Mouse (Mus musculus) thymus, adult 2 months (tissue): ENCODE data around the gene Tecr. TPM values are rescaled to one million over a fixed set of nuclear protein-coding genes. Genes with fewer than 3 reads are reported as not detected.

ENCODE experiments used
- DNase-seq: peaks from one replicate; pipeline ENCODE4 v3.0.0; 2021
- H3K27ac ChIP-seq: fragments of 200-500 bp; 2 replicates; pipeline ENCODE4 v1.5.1; 2012; ENCODE audit warnings: low read length, control low read depth; ENCODE audit not compliant: control insufficient read depth, insufficient read depth
- H3K27me3 ChIP-seq: fragments of 200-500 bp; 2 replicates; pipeline ENCODE4 v1.6.1; 2012; ENCODE audit warnings: mild to moderate bottlenecking, low read length, moderate library complexity, mixed read lengths; ENCODE audit not compliant: control insufficient read depth, insufficient read depth
- H3K36me3 ChIP-seq: fragments of 200-500 bp; 2 replicates; pipeline ENCODE4 v1.6.1; 2012; ENCODE audit warnings: mild to moderate bottlenecking, low read length, moderate library complexity; ENCODE audit not compliant: control insufficient read depth, insufficient read depth
- H3K4me1 ChIP-seq: fragments of 200-500 bp; replicated peaks from 2 replicates; pipeline ENCODE4 v1.6.1; 2012; ENCODE audit warnings: low read length; ENCODE audit not compliant: control insufficient read depth, insufficient read depth
- H3K4me3 ChIP-seq: fragments of 200-500 bp; 2 replicates; pipeline ENCODE4 v1.5.1; 2012; ENCODE audit warnings: mild to moderate bottlenecking, low read length, control low read depth, moderate library complexity; ENCODE audit not compliant: control insufficient read depth, insufficient read depth
- CTCF ChIP-seq: fragments of 200-500 bp; IDR thresholded peaks from 2 replicates; pipeline ENCODE4 v1.5.1; 2012; ENCODE audit warnings: mild to moderate bottlenecking, control low read depth, low read length, moderate library complexity, borderline replicate concordance; ENCODE audit not compliant: control insufficient read depth, poor library complexity, insufficient read depth; ENCODE audit errors: extremely low read depth
- POLR2A ChIP-seq: fragments of 200-500 bp; IDR thresholded peaks from 2 replicates; pipeline ENCODE4 v1.6.1; 2012; ENCODE audit warnings: mild to moderate bottlenecking, low read length, control low read depth, moderate library complexity; ENCODE audit not compliant: control insufficient read depth, poor library complexity, insufficient read depth; ENCODE audit errors: extremely low read depth
- WGBS: fragments of 180-500 bp; shearing (Covaris S2); methylation state at CpG from one replicate; pipeline ENCODE4 v1.1.7; 2018; 5-methylcytosine and 5-hydroxymethylcytosine counted together
- polyA plus RNA-seq: library from polyadenylated mRNA; depleted of rRNA; stranded (reverse); fragments of >200 nt; gene quantifications from 2 replicates; pipeline ENCODE4 v1.2.3, GENCODE M21; 2012

Tecr gene
- polyA plus RNA-seq, 1 experiment = 705 TPM

DNA sequence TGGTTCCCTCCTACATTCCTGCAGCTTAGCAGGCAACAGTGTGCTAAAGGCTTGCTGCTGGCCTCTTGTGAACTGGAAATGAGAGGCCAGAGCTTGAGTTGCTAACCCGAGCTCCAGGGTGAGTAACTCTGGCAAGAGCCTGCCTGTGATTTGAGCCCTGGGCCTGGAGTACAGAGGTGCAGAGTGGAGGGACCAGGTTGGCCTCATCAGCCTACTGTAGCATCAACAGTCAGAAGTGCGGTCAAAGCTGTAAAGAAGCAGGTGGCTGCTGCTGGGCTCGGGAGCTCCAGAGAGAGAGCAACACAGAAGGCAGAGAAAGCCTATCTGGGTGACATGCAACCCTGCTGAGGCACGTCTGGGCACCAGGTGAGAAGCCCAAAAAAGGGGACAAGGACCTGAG lies 38.6 kb downstream of the Tecr start:
- H3K27me3 ChIP-seq = no peaks in the 10 kb centered on the region
- WGBS = 85% methylated on average over 4 of the region's 4 CpGs
- no peak for DNase-seq
- H3K4me3 ChIP-seq = no peak overlapping the region
- TF ChIP-seq POLR2A = no peak
- H3K36me3 ChIP-seq = peaks cover 8% of the 10 kb centered on the region
- peaks cover 34% of the 10 kb centered on the region for H3K4me1 ChIP-seq
- no peak overlapping the region for H3K27ac ChIP-seq

DNA sequence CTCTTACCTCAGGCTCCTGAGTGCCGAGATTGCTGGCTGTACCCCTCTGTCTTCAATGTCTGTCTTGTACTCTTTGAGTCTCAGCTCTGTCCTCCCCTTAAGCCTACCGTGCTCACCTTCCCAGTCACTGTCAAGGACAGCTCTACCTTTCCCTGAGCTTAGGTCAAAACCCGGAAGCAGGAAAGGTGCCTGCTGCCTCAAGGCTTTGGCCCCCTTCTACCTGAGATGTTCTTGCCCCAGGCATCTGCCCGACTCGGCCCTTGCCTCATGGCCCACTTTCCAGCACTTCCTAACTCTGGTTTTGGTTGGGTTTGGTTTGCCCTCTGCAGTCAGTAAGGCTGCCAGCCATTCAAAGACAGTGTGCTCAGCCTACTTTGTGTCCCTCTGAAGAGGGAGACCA lies 39.0 kb downstream of the Tecr start:
- TF ChIP-seq CTCF (no peak), POLR2A (no peak)
- H3K27ac ChIP-seq = no peak overlapping the region
- WGBS = 87% methylated on average over 5 of the region's 5 CpGs

DNA sequence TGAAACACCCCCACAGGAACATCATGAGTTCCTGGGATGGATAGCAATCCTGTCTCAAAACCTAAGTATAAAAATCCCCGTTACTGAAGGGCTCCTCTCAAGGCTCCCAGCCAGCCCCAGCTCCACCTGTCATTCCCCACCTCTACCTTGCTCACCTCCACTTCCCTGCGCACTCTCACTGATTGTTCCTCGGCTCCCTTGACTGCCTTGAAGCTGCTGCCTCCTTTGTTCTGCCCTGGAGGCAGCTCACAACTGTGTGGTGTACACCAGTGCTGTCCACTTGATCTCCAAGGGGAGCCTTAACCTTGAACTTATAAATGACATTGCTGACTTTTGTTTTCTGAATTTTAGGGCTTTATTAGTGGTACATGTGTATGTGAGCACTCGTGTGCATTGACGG lies 39.6 kb downstream of the Tecr start:
- 88% methylated on average over 5 of the region's 5 CpGs for WGBS

More for the DNA sequence above, 39.0 kb downstream of the Tecr start:
- H3K27me3 ChIP-seq = no peaks in the 10 kb centered on the region
- no peak overlapping the region for H3K4me3 ChIP-seq
- peaks cover 32% of the 10 kb centered on the region for H3K4me1 ChIP-seq
- H3K36me3 ChIP-seq = peaks cover 8% of the 10 kb centered on the region
- DNase-seq = no peak

DNA sequence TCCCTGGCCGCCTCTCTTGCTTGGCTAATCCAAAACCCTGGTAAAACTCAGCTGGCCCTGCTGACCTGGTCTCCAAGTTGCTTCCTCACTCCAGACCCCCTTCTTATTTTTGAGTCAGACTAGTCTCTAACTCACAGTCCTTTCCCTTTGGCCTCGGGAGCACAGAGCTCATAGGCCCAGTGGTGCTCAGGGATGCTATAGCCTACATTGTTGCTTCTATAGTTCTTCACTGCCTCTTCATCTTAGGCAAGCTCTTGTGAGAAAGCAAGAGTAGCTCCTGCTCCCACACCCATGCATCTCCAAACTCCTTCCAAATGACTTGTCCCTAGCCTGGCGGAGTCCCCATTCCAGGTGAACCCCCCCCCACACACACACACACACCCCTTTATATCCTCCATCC lies 40.1 kb downstream of the Tecr start:
- no peak overlapping the region for H3K27ac ChIP-seq
- no peaks in the 10 kb centered on the region for H3K27me3 ChIP-seq
- no peak for DNase-seq
- H3K36me3 ChIP-seq = peaks cover 8% of the 10 kb centered on the region
- 79% methylated on average over 3 of the region's 3 CpGs for WGBS
- H3K4me3 ChIP-seq = no peak overlapping the region
- peaks cover 22% of the 10 kb centered on the region for H3K4me1 ChIP-seq
- no peak for TF ChIP-seq CTCF
- no peak for TF ChIP-seq POLR2A

More for the DNA sequence above, 39.6 kb downstream of the Tecr start:
- Histone ChIP-seq H3K36me3 (peaks cover 8% of the 10 kb centered on the region), H3K4me1 (peaks cover 26% of the 10 kb centered on the region), H3K27me3 (no peaks in the 10 kb centered on the region), H3K4me3 (no peak overlapping the region), H3K27ac (no peak overlapping the region)
- TF ChIP-seq POLR2A (no peak), CTCF (no peak)
- no peak for DNase-seq

DNA sequence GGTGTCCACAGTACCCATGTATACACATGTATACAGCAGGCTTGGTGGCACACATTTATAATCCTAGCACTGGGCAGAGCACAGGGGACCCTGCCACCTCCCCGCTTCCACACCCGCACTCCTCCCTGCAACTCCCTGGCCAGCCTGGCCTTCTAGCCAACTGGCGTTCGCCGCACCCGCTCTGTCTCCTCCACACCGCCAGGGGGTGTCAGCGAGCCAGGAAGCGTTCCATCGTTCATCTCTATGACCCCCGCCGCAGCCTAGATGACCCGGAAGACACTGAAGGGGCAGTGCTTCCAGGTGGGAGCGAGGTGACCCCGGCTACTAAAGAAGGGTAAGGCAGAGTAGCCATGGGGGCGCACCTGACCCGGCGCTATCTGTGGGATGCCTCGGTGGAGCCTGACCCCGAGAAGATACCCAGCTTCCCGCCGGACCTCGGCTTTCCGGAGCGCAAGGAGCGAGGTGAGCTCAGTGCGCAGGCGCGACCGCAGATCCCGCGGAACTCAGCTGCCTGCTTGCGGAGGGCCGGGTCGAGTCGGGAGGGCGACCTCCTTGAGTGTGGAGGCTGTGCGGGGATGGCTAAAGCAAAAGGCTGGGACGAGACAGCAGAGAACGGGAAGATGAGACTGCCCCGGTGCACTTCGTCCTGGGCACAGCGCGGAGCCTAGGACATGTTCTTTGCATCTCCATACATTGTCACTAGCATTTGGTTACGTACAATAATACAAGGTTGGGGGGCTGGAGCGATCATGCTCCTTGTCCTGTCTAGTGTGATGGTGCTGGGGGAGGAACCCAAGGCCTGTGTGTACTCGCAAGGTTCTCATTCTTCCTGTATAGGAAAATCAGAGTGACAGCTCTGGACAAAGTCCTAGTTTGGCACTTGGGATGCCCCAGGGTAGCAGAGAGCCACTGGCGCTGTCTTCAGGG lies 41.0 kb downstream of the Tecr start, which contains the start of gene Ndufb7:
TSS of gene Ndufb7 (plus strand) at position 203 of the 927 bp plus-strand sequence.
- TF ChIP-seq POLR2A (peak; percentile 78), CTCF (peak; percentile 94)
- DNase-seq = peak; percentile 96
- Histone ChIP-seq H3K4me1 (peaks cover 13% of the 10 kb centered on the region), H3K27me3 (no peaks in the 10 kb centered on the region), H3K27ac (peak within 1 kb of the TSS; percentile 48), H3K36me3 (peaks cover 4% of the 10 kb centered on the region), H3K4me3 (peak within 1 kb of the TSS; percentile 98)
- 1% methylated on average over 48 of the region's 48 CpGs for WGBS

DNA sequence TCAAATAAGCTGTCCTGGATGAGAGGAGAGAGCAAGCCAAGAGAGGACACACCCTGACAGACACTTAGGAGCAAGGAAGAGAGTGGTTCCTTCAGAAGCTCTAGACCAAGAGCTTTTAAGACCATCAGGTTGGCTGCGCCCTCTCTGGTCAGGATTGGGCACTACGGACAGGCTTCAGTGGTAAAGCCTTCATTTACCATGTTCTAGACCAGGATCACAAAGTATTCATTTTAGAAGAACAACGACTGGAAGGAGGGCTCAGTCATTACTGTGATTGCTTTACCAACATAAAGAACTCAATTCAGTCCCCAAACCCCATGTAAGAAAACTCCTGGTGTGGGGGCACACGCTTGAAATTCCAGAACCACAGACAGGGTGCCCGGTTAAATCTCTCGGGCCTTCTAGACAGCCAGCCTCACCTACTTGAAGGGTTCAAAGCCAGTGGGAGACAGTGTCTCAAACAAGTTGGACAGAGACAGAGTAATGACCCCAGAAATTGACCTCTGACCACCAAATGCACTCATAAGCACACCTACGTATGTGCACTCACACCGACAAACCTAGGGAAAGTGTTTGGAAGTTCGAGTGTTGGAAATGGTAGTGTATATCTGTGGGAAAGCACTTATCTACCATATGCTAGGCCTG lies 41.9 kb downstream of the Tecr start:
- Histone ChIP-seq H3K27me3 (no peaks in the 10 kb centered on the region), H3K4me1 (peaks cover 13% of the 10 kb centered on the region), H3K4me3 (no peak overlapping the region), H3K27ac (no peak overlapping the region), H3K36me3 (no peaks in the 10 kb centered on the region)
- TF ChIP-seq POLR2A (no peak), CTCF (no peak)
- 87% methylated on average over 9 of the region's 9 CpGs for WGBS
- peak; percentile 44 for DNase-seq

DNA sequence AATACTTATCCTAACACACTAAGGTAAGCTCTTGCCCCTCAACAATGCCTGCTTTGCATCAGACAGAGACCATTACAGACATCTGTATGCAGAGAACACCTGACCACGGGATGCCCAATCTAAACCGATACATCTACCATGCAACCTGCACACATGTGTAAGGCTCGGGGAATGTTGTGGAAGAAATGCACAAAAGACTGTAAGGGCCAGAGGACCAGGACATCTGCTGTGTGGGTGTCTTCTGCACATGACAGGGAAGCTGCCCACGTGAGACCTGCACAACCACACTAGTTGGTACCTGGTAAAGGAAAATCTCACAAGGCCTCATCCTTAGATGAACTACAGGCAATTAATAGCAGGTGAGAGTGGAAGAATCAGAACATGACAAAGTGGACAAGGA lies 44.5 kb downstream of the Tecr start:
- Histone ChIP-seq H3K4me3 (no peak overlapping the region), H3K36me3 (no peaks in the 10 kb centered on the region), H3K27ac (no peak overlapping the region), H3K27me3 (no peaks in the 10 kb centered on the region), H3K4me1 (peaks cover 11% of the 10 kb centered on the region)
- TF ChIP-seq POLR2A (no peak), CTCF (no peak)
- no peak for DNase-seq
- 79% methylated on average over 4 of the region's 4 CpGs for WGBS
